Mouse (Mus musculus) adrenal gland, adult 10 weeks (tissue): ENCODE measurements around the gene A230050P20Rik. TPM values are rescaled to one million over a fixed set of nuclear protein-coding genes. Genes with fewer than 3 reads are reported as not detected.

ENCODE experiments used
- polyA plus RNA-seq: library from polyadenylated mRNA; stranded (reverse); fragments of 350-450 nt; fragmentation: Illumina TruSeq; extraction: RNeasy Lipid Tissue Mini Kit (QIAGEN cat#74804); gene quantifications from one replicate; pipeline ENCODE4 v1.2.3, GENCODE M21; 2014; ENCODE audit warnings: low read depth, low replicate concordance

Gene A230050P20Rik
- 4.7 TPM for polyA plus RNA-seq

DNA sequence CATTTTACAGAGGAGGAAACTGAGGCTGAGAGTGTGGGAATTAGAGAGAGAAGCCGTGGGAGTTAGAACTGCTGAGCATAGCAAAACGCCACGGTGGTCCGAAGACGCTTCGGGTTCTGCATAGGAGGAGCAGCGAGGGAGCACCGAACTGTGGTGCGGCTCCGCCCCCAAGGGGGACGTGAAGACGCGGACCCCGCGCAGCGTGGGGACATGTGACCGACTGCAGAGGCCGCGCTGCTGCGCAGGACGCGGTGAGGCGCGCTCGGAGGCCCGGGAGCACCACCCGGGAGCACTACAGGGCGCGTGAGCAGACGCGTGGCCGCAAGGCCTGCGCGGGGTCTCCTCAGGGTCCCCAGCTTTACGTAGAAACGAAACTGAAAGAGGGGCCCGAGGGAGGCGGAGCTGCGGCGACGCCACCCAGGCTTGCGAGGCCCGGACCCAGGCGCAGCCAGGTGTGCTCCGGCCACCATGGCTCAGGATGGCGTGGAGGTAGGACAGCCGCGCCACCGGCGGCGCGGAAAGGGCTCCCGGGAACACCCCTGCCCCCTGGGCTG lies at the start of gene A230050P20Rik:
TSS of gene A230050P20Rik (plus strand) at position 195 of the 554 bp plus-strand sequence.

GRCm38 (mm10) chr9:20879097-20879792 lies 10.8 kb downstream of the A230050P20Rik start, which contains the start of gene Angptl6:
Gene Angptl6 (minus strand): TSS chr9:20879727.

GRCm38 (mm10) chr9:20887704-20888385 lies 19.4 kb downstream of the A230050P20Rik start, which contains the start of gene Ppan:
Gene Ppan (plus strand): TSS chr9:20888175.

DNA sequence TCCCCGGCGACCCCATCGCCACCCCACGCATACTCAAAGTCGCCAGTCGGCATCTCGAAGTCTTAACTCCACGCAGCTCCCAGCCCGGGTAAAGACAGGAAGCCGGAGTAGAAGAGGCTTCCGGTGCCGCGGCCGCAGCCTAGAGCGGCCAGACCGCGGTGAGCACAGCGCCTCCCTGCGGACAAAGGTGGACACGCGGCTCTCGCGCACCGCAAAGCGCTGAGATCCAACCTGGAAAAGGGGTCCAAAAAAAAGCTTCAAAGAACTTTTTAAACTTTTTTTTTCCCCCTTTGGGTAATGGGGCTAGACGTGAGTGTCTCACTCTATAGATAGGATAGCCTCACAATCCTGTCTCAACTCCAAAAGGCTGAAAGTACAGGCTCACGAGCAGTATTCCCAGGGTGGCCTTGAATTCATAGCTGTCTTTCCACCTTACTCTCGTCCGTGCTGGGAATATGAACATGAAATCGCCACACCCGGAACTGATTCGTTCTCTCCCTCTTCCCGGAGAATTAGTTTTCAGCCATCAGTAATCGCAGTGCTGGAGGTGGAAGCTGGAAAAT lies 30.1 kb downstream of the A230050P20Rik start, which contains the start of gene Eif3g:
TSS of gene Eif3g (minus strand) at position 113 of the 563 bp plus-strand sequence.

Other genes with a start within 250 kb of the A230050P20Rik start
- 66.1 TPM for gene Ubl5, start 225.8 kb upstream of the A230050P20Rik start, polyA plus RNA-seq
- 3.3 TPM for gene Fbxl12, start 223.9 kb upstream of the A230050P20Rik start, polyA plus RNA-seq
- 1.8 TPM for gene Pin1, start 216.5 kb upstream of the A230050P20Rik start, polyA plus RNA-seq
- 0.41 TPM for gene Olfm2, start 122.3 kb upstream of the A230050P20Rik start, polyA plus RNA-seq
- 8.7 TPM for gene Col5a3, start 53.6 kb upstream of the A230050P20Rik start, polyA plus RNA-seq
- not detected for gene Rdh8, start 50.1 kb upstream of the A230050P20Rik start, polyA plus RNA-seq
- gene Angptl6, start 11.1 kb downstream of the A230050P20Rik start, polyA plus RNA-seq: not detected
- 0.17 TPM for gene Ppan, start 19.5 kb downstream of the A230050P20Rik start, polyA plus RNA-seq
- 26.8 TPM for gene Eif3g, start 30.0 kb downstream of the A230050P20Rik start, polyA plus RNA-seq
- 12.0 TPM for gene Dnmt1, start 91.2 kb downstream of the A230050P20Rik start, polyA plus RNA-seq
- 3.0 TPM for gene S1pr2, start 108.1 kb downstream of the A230050P20Rik start, polyA plus RNA-seq
- 1.1 TPM for gene Mrpl4, start 134.1 kb downstream of the A230050P20Rik start, polyA plus RNA-seq
- 3.1 TPM for gene Icam1, start 147.3 kb downstream of the A230050P20Rik start, polyA plus RNA-seq
- not detected for gene Icam4, start 160.7 kb downstream of the A230050P20Rik start, polyA plus RNA-seq
- gene Icam5, start 163.4 kb downstream of the A230050P20Rik start, polyA plus RNA-seq: not detected
- not detected for gene Zglp1, start 198.5 kb downstream of the A230050P20Rik start, polyA plus RNA-seq
- gene Gm49373, start 204.5 kb downstream of the A230050P20Rik start, polyA plus RNA-seq: not detected
- gene Fdx1l, start 205.0 kb downstream of the A230050P20Rik start, polyA plus RNA-seq: not detected
- gene Gm38431, start 223.4 kb downstream of the A230050P20Rik start, polyA plus RNA-seq: 2.4 TPM
- gene Raver1, start 223.4 kb downstream of the A230050P20Rik start, polyA plus RNA-seq: 10.4 TPM